Mouse (Mus musculus) CD4-positive, CD25-positive, alpha-beta regulatory T cell, adult 2 months (primary cell): Measurements from ENCODE around the gene Exoc3l2.

Experiments used
- DNase-seq: peaks from one replicate; pipeline ENCODE4 v3.0.0-alpha.2; 2012; ENCODE audit warnings: low read depth, low spot score

Exoc3l2 gene

DNA sequence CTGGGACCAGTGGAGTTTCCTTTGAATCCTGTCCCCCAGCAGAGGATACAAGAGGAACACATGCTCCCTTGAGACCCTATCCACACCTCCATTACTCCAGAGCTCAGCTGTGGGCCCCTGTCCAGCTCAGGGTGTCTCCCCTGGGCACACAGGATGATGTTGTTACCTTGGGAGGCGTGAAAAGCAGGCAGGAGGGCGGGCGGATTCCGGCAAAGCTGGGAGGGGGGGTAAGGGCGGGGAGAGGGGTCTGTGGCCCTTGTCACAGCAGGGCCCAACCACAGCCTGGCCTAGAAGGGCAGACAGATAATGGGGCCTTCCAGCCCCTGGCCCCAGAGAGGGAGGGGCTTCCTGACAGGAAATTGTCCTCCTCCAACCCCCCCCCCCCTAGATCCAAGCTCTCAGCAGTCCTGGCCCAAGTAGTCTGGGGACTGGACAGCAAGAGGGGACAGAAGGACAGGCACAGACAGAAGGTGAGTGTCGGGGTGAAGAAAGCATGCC, at the start of gene Exoc3l2:
Exoc3l2 (plus strand) TSS at position 448 of the 498 bp plus-strand sequence.
- no peak for DNase-seq

DNA sequence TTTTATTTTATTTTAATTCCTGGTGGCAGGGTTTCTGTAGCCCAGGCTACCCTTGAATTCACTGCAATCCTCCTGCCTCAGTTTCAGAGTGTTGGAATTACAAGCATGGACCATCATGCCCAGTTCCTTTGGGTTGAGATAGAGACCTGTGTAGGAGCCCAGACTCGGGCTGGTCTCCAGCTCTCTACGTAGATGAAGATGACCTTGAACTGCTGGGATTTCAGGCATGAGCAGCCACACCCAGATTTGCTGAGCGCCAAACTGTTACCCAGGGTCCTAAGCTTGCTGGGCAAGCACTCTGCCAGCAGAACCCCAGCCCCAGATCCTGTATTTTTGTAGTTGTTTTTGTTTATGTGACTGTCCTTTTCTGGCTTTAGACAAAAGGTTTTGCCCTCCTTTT, 49.6 kb upstream of the Exoc3l2 start:
- no peak for DNase-seq

DNA sequence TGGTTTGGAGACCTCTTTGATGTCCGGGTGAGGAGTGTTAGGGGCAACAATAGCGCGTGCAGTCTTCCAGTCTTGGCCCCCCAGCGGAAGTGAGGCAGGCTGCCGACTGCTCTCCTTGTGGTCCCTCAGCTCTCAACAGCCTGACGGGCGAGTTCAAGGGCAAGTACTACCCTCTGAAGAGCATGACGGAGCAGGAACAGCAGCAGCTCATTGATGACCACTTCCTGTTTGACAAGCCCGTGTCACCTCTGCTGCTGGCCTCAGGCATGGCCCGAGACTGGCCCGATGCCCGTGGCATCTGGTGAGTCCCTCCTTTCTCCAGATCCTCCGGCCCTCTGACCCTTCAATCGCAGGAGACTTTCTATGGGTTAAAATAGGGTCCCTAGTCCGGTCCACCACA, 46.5 kb upstream of the Exoc3l2 start:
- no peak for DNase-seq

DNA sequence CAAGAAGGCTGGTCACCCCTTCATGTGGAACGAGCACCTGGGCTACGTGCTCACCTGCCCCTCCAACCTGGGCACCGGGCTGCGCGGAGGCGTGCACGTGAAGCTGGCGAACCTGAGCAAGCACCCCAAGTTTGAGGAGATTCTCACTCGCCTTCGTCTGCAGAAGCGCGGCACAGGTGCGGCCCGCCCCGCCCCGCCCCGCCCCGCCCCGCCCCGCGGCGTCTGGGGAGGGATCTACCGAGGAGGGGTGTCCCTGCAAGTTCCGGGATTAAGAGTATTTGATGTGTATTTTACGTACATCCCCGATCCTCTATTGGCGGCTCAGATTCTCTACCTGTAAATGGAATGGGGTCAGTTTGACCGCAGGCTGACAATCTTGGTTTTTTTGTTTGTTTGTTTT, 43.0 kb upstream of the Exoc3l2 start:
- peak; percentile 49 for DNase-seq

DNA sequence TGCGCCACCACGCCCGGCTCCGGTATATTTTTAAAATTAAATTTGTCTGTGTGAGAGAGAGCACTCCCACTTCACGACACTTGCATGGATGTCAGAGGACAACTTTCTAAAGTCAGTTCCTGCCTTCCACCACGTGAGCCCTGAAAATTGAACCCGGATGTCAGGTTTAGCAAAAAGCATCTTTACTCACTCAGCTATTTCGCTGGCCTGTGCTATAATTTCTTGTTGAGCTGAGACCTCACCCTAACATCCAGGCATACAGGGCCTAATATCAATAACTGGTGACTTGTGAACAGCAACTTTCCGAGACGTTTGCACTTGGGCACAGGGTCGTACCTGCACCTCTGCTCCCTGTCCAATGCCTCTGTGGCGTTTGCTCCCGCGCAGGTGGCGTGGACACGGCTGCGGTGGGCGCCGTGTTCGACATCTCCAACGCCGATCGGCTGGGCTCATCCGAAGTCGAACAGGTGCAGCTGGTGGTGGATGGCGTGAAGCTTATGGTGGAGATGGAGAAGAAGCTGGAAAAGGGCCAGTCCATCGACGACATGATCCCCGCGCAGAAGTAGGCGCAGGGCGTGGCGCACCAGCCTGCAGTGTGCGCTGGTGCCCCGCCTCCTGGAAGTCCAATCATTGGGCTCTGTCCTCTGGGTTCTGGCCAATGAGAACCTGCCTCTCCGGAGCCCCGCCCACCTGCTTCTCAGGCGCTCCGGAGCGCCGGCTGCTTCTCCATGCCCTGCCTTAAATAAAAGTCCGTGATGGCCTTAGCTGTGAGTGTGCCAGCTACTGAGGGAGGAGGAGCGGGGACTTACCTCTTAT, 42.1 kb upstream of the Exoc3l2 start:
- DNase-seq = peak; percentile 92

DNA sequence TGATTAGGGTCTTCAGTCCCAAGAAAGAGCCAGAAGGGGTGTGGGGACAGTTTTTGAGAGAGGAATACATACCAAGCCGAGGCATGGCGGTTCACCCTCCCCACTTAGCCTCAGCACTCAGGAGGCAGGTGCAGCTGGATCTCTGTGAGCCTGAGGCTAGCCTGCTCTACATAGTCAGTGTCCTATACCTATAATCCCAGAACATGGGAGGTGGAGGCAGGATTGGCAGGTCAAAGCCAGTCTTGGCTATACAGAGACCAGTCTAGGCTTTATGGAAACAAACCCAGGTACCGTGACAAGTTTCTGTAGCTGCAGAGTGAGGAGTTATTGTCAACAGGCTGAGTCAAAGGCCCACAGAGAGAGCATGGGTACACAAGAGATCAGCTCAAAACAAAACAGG, 40.0 kb upstream of the Exoc3l2 start:
- no peak for DNase-seq

DNA sequence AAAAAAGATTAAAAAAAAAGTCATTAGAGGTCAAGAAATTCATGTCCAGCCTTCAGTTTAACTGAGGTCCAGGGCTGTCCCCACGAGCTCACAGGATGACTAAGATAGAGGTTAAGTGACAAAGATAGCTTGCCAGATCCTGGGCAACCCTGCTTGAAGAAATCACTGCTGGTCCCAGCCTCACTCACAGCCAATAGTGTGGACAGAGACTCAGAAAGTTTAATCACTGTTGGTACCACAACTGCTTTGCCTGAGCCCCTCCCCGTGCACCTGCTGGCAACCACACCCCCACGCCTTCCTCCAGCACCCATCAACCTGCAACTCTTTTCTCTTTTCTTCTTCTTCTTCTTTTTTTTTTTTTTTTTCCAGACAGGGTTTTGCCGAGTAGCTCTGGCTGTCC, 39.1 kb upstream of the Exoc3l2 start:
- no peak for DNase-seq

DNA sequence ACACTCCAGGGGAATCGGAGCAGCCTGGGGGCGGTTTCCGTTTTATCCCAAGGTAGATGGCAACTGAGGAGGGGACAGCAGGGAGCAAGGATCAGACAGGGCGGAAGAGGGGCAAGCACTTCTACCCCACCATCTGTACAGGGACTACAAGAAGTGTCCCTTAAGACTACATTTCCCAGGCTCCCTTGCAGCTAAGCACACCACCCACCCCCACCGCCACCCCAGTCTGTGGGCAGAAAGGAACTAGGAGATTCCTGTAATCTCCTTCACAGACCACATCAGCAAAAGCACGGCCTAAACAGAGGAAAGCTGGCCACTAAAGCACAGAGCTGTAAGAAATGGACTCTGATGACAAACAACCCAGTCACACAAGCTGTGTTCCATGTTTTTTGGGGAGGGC, 36.8 kb upstream of the Exoc3l2 start:
- no peak for DNase-seq

DNA sequence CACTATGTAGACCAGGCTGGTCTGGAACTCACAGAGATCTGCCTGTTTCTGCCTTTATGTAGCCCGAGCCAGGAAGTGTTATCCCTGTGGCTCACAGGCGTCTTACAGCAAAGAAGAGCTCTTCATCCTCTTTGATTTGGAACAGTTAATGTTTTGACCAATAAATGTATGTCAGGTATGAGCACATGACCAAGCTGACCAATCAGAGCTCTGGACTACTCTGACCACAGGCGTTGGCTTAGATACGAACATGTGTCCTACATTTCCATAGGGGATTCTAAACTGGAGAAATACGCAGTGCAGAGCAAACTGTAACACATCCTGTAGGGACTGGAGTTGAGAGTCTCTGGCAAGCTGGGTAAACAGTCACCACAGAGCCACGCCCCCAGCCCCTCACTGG, 36.2 kb upstream of the Exoc3l2 start:
- no peak for DNase-seq

DNA sequence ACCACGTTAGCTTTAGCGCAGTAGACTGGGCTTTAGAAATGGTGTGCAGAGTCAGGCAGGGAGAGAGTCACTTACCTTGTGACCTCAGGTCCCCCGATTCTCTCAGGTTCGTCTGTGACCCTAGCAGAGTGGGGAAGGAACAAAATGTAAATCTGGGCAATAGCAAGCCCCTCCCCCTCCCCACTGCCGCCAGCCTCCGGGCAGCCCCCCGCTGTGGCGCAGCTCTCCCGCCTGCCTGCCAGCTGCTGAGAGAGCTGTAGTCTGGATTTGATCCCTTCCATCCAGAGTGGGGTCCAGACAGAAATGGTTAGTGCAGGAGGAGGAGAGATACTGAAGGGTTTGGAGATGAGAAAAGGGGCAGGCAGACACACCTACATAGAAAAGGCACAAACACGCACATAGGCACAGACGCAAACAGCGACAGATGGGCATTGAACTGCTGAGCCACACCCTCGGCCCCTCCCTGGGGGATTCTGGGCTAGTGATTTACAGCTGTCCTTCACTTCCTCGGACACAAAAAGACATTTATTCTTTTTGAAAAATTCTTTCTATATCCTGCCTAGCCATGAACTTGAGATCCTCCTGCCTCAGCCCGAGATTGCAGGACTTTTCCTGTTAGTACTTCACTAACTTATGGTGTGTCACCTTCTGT, 35.0 kb upstream of the Exoc3l2 start:
- DNase-seq = no peak

DNA sequence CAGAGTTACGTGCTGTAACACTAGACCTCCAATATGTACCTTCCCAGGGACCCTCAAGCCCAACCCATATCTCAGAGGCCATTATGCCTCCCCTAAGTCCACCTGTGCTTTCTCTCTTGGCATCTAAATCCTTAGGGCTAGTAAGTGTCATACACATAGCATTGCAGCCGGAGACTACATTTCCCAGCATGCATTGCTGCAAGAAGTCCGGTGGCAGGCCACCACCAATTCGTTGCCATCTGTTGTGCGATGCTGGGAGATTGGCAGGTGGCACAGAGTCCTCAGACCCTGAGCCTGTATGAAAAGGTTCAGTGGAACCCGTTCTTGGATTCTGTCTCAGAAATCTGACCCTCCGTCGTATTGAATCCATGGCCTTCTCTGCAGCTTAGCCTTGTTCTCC, 33.4 kb upstream of the Exoc3l2 start:
- DNase-seq = peak; percentile 38

DNA sequence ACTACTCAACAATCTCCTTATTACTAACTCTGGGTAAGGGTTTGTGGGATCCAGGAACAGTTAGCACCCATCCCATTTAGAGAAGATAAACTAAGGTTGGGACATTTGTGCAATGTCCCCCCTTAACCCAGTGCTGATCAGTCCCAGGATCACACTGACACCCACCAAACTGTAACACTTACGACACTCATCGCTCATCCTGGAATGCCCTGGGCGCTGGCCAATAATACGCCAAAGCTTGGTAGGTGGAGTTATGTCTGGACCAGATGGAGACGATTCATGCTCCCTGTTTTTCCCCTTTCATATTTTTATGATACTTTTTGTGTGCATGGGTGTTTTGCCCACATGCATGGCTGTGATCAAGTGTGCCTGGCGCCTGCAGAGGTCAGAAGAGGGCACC, 32.7 kb upstream of the Exoc3l2 start:
- no peak for DNase-seq

DNA sequence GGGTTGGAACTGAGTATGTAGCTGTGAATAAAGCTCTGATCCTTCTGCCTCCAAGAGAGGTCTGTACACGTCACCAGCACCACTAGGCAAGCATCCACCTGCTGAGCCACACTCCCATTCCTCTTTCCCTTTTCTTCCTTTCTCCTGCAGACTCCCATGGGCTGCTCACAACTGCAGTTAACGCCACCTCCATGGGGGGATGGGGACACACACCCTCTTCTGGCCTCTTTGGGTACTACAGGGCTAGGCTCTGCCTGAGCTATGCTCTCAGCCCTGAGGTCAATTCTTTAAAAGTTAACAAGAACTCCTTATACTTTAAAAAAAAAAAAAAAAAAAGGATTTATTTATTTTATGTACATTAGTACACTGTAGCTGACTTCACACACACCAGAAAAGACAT, 30.7 kb upstream of the Exoc3l2 start:
- DNase-seq = peak; percentile 24

DNA sequence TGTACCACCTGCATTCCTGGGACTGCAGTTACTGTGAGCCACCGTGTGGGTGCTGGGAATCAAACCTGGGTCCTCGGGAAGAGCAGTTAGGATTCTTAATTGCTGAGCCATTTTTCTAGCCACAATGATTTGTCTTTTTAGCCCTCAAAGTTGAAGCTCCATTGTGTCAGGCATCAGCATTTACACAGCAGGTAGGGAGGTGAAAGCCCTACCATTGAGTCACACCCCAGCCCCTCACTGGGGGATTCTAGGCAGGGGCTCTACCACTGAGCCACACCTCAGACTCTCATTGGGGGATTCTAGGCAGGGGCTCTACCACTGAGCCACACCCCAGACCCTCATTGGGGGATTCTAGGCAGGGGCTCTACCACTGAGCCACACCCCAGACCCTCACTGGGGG, 26.9 kb upstream of the Exoc3l2 start:
- DNase-seq = no peak

DNA sequence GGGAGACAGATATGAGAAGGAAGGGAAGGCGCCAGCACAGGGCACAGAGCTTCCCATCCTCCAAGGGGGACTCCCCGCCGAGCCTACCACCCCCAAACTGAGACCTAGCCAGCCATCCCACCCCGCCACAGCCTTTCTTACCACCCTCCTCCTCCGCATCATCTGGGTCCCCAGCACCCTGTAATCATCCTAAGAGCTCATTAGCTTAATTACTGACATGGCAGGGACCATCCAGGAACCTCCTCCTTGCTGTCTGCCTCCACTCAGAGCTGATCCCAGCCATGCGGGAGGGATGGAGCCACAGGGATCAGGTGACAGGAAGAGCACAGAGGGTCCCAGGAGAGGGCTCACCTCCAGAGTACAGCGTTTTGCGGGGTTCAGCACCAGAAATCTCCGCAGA, 26.1 kb upstream of the Exoc3l2 start:
- no peak for DNase-seq

DNA sequence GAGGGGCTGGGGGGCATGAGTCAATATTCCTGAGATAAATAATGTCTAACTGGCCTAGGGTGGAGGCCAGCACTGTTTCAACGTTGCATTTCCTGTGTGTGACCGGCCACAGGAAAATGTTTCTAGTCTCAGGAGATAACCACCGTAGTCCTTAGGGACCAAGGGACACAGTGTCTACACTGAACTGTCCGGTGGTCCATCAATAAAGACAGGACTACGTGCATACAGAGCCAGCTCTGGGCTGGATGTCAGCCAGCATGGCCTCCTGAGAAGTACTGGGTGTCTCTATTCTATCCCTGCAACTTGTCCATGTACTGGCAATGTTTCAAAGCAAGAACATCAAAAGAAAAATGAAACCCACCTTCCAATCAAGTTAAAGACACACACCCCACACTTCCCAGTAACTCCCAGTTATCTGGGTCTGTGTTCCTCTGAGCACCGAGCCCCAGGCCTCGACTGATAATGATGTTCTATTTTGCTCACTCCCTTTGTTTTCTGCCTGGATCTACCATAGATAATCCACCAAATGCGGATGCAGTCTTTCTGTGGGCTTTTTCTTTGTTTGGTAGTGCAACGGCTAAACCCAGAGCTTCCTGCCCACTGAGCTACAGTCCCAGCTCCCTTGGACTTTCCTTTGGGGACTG, 21.6 kb upstream of the Exoc3l2 start:
- no peak for DNase-seq

DNA sequence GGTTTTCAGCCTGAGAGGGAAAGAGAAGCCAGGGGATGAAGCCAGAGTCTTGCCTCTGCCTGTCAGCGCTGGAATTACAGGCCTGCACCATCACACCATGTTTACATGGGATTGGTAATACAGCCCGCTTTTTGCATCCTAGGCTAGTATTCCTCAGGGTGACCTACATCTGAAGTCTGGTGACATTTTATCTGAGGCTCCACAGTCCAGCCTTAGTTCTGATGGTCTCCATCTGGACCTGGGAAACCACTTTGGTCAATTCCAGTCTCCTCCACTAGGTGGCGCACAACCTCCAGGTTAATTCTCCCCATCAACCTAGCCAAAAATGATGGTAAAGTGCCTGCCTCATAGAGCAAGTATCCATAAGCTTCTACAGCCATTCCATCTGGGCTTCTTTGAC, 19.8 kb upstream of the Exoc3l2 start:
- DNase-seq = peak; percentile 81

DNA sequence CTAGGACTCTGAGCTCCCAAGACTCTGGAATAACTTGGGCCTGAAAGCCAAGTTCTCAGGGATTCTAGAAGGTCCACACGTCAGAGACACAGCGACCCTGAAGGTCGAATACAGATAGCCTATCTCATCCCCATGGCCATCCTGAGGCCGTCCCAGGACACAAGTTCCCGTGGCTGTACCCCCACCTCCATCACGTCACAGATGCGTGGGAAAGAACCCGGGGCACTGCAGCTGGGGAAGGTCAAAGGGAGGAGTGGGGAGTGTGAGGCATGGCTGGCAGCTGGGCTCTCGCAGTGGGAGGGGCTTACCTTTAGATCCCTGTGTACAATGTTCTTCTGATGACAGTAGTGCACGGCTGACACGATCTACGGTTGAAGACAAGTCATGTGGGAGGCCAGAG, 18.3 kb upstream of the Exoc3l2 start:
- no peak for DNase-seq

DNA sequence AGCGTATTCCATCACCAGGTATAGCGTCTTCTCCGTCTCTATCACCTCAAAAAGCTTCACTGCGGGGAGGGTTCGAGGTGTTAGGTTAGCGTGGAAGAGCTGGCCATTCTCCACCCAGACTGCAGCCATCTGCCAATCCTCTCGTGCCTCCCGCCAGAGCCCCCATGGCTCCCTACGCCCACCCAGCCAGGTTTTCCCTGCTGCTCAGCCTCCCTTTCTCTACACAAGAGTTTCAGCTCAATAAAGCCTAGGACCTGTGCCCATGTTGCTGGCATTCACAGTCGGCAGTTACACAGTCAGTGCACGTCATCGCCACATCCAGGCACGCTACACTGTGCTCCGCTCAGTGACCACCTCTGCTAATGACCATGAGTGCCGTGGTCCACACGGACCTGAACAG, 15.4 kb upstream of the Exoc3l2 start:
- no peak for DNase-seq

DNA sequence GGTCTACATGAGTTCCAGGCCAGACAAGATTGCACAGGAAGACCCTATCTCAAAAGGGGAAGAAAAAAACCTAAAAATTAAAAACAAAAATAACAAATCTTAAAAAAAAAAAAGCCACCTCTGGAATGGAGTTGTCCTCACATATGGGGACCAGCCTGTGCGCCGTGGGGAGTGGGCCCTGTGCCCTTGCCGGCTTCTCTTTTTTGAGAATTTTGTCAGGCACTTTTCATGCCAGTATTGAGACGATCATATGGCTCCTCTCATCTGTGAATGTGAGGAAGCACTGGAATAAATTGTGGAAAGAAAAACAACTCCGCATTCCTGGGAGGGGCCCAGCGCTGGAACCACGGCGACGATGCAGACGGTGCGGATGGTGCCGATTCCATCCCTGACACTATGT, 14.0 kb upstream of the Exoc3l2 start:
- no peak for DNase-seq

DNA sequence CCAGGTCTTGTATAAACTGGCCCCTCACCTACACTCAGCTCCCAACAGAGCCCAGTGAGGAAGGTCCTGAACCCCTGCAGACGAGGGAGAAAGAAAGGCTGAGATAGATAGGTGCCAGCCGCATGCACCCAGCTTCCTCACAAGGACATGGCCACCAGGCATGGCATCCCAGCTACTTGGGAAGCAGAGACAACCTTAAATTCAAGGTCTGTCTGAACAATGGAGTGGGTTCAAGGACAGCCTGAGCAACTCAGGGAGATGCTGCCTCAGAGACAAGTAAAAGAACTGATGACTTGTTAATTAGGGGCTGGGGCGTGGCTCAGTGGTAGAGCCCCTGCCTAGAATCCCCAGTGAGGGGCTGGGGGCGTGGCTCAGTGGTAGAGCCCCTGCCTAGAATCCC, 7.9 kb upstream of the Exoc3l2 start:
- no peak for DNase-seq

DNA sequence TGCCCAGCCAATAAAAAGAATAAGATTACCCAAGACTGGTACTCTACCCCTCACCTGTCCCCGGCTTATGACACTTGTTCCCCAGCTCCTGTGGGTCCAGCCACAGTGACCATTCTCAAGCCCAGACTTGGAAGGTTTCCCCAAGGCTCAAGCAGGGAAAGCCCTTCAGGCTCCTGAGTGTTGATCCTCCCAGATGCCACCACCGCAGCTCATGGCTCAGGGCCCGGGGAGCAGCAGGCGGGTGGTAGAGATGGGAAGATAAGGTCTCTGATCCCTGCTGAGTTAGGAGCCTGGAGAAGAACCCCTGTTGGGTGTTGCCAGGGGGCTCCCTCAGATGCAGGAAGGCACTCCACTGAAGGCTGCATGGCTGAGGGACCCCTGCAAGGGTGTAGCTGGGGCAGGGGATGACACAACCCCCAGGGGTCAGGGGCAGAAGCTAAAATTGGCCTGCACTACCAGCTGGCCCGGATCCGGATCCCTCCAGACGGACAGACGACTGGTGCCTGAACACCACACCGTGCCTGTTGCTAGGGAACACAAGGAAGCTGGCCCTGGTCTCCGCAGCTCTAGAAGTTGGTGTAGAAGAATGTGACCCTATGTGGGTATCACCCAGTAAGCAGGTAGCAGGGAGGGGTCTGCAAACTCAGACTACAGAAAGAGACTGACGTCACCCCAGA, 7.2 kb upstream of the Exoc3l2 start:
- no peak for DNase-seq
